Comparison of ENCODE assay signal across 11 mouse cellular contexts in the genomic region with DNA sequence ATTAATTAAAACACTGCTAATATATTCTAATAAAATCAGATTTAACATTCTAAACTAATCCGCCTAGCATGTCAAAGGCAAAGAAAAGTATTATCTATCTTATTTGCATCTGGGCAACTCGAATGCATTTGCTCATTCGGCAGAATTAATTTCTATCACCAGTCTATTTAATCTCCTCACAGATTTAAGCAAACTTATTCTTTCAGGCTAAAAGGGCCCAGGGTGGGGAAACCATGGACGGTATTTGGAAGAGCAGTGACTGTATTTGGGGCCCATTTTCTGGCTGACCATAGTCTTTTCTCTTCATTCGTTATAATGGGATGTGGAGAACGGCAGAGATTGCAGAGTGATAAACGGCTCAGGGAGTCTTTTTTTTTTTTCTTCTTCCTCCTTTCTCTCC.
DNase-seq lines count a peak whose midpoint lies in the region; ATAC-seq and TF ChIP-seq lines count a peak whose summit lies in the region.
"Had no signal": no experiment of that assay in that cellular context is flagged by ENCODE, and none has a peak within 500 bp of the region (broad histone marks: within the 10 kb centered on the region; RNA-seq: fewer than 3 reads in every experiment).

No protein-coding gene starts in this region.

- 68% methylated on average over 7 of the region's 7 CpGs for WGBS in heart, postnatal 0 days
- WGBS in hindbrain, embryonic 11.5 days, result 41% methylated on average over 7 of the region's 7 CpGs
- 2% methylated on average over 7 of the region's 7 CpGs for WGBS in midbrain, embryonic 14.5 days

- H3K4me3 ChIP-seq in heart, postnatal 0 days (ENCODE audit: low read depth, low read length), result no peak overlapping the region
- H3K4me3 ChIP-seq in cortical plate, adult 2 months (ENCODE audit: insufficient read depth, low read length), result peak overlapping the region; percentile 26; the same call in 1 of the 2 replicates
- H3K4me3 ChIP-seq in hindbrain, embryonic 11.5 days (ENCODE audit: low read depth, low read length), result peak overlapping the region; percentile 15
- H3K4me3 ChIP-seq in midbrain, embryonic 14.5 days (replicated peaks; ENCODE audit: low read depth, low read length), result peak overlapping the region; percentile 83

- intact Hi-C loops in heart, postnatal 10 days (cut with DNase I), result no loop called here

- no peak for TF ChIP-seq EP300 in heart, postnatal 0 days (IDR thresholded peaks at IDR 0.05; ENCODE audit: low read depth)

- H3K4me1 ChIP-seq in heart, postnatal 0 days (ENCODE audit: control insufficient read depth, insufficient read depth), result peaks cover 19% of the 10 kb centered on the region
- H3K4me1 ChIP-seq in cortical plate, adult 2 months (ENCODE audit: control insufficient read depth, insufficient read depth, low read length), result peaks cover 8% of the 10 kb centered on the region
- no peaks in the 10 kb centered on the region for H3K4me1 ChIP-seq in hindbrain, embryonic 11.5 days (replicated peaks; ENCODE audit: control insufficient read depth, insufficient read depth, low read length)
- peaks cover 25% of the 10 kb centered on the region for H3K4me1 ChIP-seq in midbrain, embryonic 14.5 days (ENCODE audit: control insufficient read depth, insufficient read depth, low read length)

- H3K9ac ChIP-seq in heart, postnatal 0 days (replicated peaks; ENCODE audit: low read depth, low read length), result no peak overlapping the region
- peak overlapping the region; percentile 7; the same call in 1 of the 2 replicates for H3K9ac ChIP-seq in hindbrain, embryonic 11.5 days (ENCODE audit: low read depth, low read length)
- H3K9ac ChIP-seq in midbrain, embryonic 14.5 days (replicated peaks; ENCODE audit: low read length), result peak overlapping the region; percentile 100

- no peak for TF ChIP-seq POLR2A in cortical plate, adult 2 months (IDR thresholded peaks at IDR 0.05; ENCODE audit: extremely low read depth, insufficient read depth, low read length)

- H3K27ac ChIP-seq in heart, postnatal 0 days (ENCODE audit: low read depth), result no peak overlapping the region
- H3K27ac ChIP-seq in cortical plate, adult 2 months (ENCODE audit: insufficient read depth, low read length), result 0 out of 2 replicates have a peak overlapping the region, but pooled peaks have one; percentile 67
- H3K27ac ChIP-seq in hindbrain, embryonic 11.5 days (ENCODE audit: low read depth, low read length), result peak overlapping the region; percentile 2
- peak overlapping the region; percentile 100 for H3K27ac ChIP-seq in midbrain, embryonic 14.5 days (replicated peaks; ENCODE audit: low read depth, low read length)

- no peaks in the 10 kb centered on the region for H3K27me3 ChIP-seq in heart, postnatal 0 days (ENCODE audit: control insufficient read depth, insufficient read depth, low read length)
- no peaks in the 10 kb centered on the region for H3K27me3 ChIP-seq in hindbrain, embryonic 11.5 days (ENCODE audit: control insufficient read depth, insufficient read depth, low read length)
- no peaks in the 10 kb centered on the region for H3K27me3 ChIP-seq in midbrain, embryonic 14.5 days (ENCODE audit: control insufficient read depth, insufficient read depth, low read length)

- ATAC-seq in heart, postnatal 0 days (ENCODE audit: insufficient read depth, low read depth), result no peak
- no peak for ATAC-seq in hindbrain, embryonic 11.5 days (ENCODE audit: low FRiP score)
- no peak for ATAC-seq in midbrain, embryonic 14.5 days (ENCODE audit: low FRiP score, low TSS enrichment)
- ATAC-seq: CD4-positive, CD25-positive, alpha-beta regulatory T cell, adult 4 months had no signal

- H3K36me3 ChIP-seq in heart, postnatal 0 days (replicated peaks; ENCODE audit: control insufficient read depth, insufficient read depth, low read length), result peaks cover 6% of the 10 kb centered on the region; the same call in 1 of the 2 replicates
- 0 out of 2 replicates have a peak, but pooled peaks cover 2% of the 10 kb centered on the region for H3K36me3 ChIP-seq in hindbrain, embryonic 11.5 days (ENCODE audit: control insufficient read depth, insufficient read depth, low read length)
- H3K36me3 ChIP-seq in midbrain, embryonic 14.5 days (ENCODE audit: control insufficient read depth, insufficient read depth, low read length), result peaks cover 38% of the 10 kb centered on the region

- no peak for DNase-seq in heart, postnatal 0 days (ENCODE audit: low spot score)
- no peak for DNase-seq in heart, postnatal 10 days
- DNase-seq in hindbrain, embryonic 11.5 days (ENCODE audit: low spot score), result no peak
- DNase-seq in midbrain, embryonic 14.5 days, result peak; percentile 75
- DNase-seq in adrenal gland, adult 2 months, result no peak
- DNase-seq in kidney, adult 8-10 months, result no peak
- DNase-seq in gastrocnemius, adult 8-10 months (ENCODE audit: low spot score in 2 of 2), result no peak
- DNase-seq: cerebellum, postnatal 14 days; layer of hippocampus, postnatal 36 days had no signal

- 0 out of 2 replicates have a peak overlapping the region, but pooled peaks have one; percentile 21 for H3K4me2 ChIP-seq in heart, postnatal 0 days (ENCODE audit: low read depth, low read length)
- H3K4me2 ChIP-seq in hindbrain, embryonic 11.5 days (replicated peaks; ENCODE audit: low read depth, low read length), result peak overlapping the region; percentile 12
- H3K4me2 ChIP-seq in midbrain, embryonic 14.5 days (ENCODE audit: low read length), result peak overlapping the region; percentile 81

- no peak for TF ChIP-seq CTCF in heart, postnatal 0 days (IDR thresholded peaks at IDR 0.05; ENCODE audit: low read depth)
- TF ChIP-seq CTCF in cortical plate, adult 2 months (IDR thresholded peaks at IDR 0.05; ENCODE audit: extremely low read depth, insufficient read depth, low read length), result no peak

- no peaks in the 10 kb centered on the region for H3K9me3 ChIP-seq in heart, postnatal 0 days (replicated peaks; ENCODE audit: control insufficient read depth, low read length)
- H3K9me3 ChIP-seq in hindbrain, embryonic 11.5 days (ENCODE audit: control insufficient read depth, low read length), result no peaks in the 10 kb centered on the region
- H3K9me3 ChIP-seq in midbrain, embryonic 14.5 days (ENCODE audit: control insufficient read depth, low read length), result no peaks in the 10 kb centered on the region

Comparison
In these comparisons a context has a peak if more than half of its experiments do, and no peak if none do; other contexts are left out.
1. H3K4me2 ChIP-seq: peak in every context shown above with its lines; median percentile 81 in midbrain, embryonic 14.5 days; 21 in heart, postnatal 0 days; 12 in hindbrain, embryonic 11.5 days.